Mouse (Mus musculus) G1E (cell line): ENCODE results near the gene Abhd2.

Experiments
- CTCF ChIP-seq: IDR thresholded peaks from 2 replicates; pipeline ENCODE4 v1.5.1; 2012; ENCODE audit warnings: low read depth, low read length, inconsistent platforms, mixed read lengths
- GATA1 ChIP-seq: IDR thresholded peaks from 2 replicates; pipeline ENCODE4 v1.6.1; 2012; ENCODE audit warnings: borderline replicate concordance, low read length, inconsistent platforms, mixed read lengths
- POLR2AphosphoS5 ChIP-seq: IDR thresholded peaks from 2 replicates; pipeline ENCODE4 v1.6.1; 2012; ENCODE audit warnings: low read depth, low read length, inconsistent platforms; ENCODE audit not compliant: insufficient replicate concordance
- TAL1 ChIP-seq: conservative IDR thresholded peaks from 2 replicates; pipeline ENCODE4 v1.6.1; 2012; ENCODE audit warnings: low read depth, low read length, inconsistent platforms, mixed read lengths

- TF ChIP-seq GATA1: no peak
- no peak for TF ChIP-seq CTCF
- no peak for TF ChIP-seq TAL1
- TF ChIP-seq POLR2AphosphoS5: no peak
These were observed 47.5 kb upstream of the Abhd2 start for GRCm38 (mm10) chr7:79225477-79225876.
